Mouse (Mus musculus): ENCODE measurements around the gene Lurap1l.
"Not testable (repeated sequence)": the region's sequence is repeated elsewhere in the genome, so short reads cannot be mapped to it uniquely, and the experiment has no call there.

Lurap1l gene

DNA sequence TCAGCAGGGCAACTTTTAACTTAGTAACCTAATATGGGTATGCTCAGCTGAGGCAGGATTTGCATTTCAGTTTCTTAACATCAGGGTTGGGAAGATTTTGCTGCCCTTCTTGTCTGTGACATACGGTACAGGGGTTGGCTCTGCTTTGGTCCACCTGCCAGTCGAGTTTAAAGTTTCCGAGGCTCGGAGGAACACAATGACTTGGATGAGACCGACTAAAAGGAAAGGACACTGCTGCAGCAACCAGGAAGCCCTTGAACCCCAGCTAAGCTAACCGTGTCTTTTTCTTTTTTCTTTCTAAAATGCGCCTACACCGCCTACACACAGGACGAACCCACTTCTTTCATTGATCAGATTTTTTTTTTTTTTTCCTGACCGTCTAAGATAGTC is at the start of gene Lurap1l:
TSS of gene Lurap1l (plus strand) at position 166 of the 390 bp plus-strand sequence.
- peak; percentile 6 for DNase-seq

DNA sequence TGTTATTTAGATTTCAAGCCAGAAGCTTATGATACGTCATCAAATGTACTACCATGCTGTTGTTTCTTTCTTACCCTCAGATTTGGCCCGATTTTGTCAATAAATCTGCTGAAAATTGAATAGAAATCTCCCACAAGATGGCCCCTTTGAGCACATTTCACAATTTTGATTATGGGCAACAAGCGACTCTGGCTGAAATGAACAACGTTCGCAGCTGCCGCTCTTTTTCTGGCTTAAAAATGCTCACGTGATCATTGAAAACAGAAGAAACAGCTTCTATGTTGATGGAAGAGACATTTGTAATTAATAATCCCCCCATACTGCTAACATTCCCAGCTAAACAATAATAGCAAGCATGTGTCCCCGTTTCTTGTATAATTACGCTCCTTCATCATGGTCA is 47.5 kb upstream of the Lurap1l start:
- DNase-seq, result no peak

DNA sequence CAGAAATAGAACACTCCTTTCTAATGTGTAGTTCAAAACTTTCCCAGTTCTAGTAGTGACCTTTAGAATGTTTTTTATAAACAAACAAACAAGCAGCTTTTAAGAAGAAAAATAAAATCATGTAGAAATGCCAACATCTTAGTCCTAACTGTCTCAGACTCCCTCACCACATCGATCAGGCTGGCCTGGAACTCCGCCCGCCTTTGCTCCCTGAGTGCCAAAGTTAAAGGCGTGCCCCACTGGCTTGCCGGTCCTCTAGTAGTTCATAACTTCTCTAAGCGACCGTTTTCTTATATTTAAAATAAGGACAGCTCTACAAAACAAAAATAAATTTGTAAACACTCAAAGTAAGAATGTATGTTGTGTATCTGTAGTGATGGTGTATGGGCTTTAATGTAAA is 46.5 kb upstream of the Lurap1l start:
- no peak for DNase-seq

DNA sequence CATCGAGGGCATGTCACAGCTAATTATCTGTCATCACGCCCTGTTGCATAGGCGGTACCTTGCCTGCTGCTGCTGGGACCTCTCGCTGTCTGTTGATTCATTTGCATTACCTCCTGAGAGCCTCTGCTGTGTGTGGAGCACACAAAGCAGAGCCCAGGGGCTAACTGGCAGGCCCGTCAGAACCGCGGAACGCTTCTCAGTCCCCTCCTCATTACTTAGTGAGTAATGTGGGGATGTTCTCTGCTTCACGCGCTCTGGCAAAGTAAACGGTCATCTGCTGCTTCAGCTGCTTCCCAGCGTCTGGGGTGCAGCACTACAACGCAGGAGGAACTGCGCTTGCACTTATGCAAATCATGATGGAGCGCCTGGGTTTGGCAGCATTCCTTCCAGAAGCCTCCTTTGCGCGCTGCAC is 45.9 kb upstream of the Lurap1l start:
- DNase-seq, result peak in 1 of 2 experiments; percentile 16

DNA sequence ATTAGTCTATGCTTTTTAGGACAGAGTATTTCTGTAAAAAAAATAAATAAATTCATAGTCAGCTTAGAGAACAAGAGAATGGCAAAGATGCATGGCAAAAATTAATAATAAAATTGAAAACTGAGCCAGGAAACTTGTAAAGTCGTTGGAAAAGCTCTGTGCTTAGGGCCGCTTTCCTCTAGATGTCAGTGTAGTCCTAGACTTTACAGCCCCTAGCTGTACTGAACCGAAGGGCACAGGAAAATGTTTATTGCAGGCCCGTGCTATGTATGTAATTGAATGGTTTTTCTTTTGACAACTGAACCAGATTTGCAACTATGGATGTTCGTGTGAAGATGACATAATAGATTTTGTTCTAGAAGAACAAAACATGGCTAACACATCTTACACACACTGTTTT is 44.4 kb upstream of the Lurap1l start:
- DNase-seq, result no peak

DNA sequence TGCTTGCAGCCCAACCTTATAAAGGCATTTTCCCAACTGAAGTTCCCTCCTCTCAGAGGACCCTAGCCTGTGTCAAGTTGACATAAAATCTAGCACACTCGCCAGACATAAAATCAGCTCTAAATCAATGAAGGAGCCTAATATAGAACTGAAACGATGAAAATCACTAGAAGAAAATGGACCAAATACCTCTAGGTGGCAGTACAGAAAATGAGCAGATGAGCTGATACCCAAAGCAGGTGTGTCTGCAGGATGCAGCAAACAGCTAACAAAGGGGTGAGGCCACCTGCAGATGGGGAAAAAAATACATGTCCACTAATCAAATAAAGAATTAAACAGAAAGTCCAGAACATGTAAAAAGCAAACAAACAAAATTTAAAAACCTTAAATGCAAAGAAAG is 40.8 kb upstream of the Lurap1l start:
- DNase-seq, result no peak

DNA sequence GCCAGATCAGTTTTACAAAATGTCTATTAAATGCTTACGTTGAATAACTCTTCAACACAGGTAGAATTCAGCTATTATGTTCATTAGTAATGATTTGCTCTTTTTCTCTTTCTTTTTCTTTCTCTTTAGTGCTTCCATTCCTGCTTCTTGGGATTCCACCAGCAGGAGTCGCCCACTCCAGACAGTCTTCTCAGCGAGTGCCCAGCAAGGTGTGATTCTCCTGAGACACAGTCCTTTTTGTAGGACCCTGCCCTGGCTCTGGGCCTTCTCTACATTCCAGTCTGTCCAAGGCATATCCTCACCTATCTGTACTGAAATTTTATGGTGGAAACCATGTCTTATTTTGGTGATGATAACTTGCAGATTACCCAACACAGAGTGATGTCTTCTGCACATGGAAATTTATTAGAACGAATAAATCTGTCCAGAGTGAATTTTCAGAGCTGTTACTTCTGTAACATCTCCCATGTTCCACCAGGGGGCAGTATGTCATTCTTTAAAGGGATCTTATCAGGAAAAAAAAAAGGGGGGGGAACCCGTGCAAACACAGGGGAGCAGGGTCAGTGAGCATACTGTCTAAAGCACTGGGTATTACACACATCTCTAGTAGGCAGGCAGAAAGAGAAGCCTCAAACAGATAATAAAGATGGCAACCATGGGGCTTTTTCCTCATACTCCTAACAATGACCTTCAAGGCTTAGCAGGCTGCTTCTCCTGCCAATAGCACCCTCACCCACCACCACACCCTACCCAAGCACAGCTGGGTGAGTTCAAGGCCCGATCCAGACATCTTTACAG is 37.4 kb upstream of the Lurap1l start:
- no peak for DNase-seq

DNA sequence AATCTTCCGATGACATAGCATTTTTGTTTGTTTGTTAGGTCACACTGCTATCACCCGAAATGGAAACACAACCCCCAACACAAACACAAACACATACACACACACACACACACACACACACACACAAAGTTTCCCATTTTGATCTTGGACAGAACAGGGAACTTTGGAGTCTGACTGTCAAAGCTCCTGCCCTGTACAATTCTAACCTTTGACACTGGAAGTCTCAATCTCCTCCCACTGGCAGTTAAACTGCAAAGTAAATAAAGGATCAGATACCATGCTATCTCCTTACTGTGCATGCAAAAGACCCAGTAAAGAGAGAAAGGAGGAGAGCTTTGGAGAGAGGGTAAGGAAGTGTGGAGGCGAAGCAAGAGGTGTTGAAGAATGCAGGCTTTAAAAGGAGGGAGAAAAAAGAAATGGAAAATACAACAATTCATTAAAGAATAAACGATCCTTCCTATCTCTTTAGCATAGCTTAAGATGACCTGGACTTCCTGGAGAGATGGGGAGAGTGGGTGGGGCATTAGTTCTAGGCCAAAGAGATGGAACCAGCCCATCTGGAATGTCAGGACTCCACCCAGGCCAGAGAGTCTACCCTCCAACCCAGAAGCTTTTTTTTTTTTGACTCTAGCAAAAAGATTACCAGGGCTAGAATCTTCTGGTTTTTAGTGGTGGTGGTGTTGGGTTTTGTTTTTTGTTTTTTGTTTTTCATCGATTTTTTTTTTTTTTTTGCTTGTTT is 36.2 kb upstream of the Lurap1l start:
- no peak for DNase-seq

DNA sequence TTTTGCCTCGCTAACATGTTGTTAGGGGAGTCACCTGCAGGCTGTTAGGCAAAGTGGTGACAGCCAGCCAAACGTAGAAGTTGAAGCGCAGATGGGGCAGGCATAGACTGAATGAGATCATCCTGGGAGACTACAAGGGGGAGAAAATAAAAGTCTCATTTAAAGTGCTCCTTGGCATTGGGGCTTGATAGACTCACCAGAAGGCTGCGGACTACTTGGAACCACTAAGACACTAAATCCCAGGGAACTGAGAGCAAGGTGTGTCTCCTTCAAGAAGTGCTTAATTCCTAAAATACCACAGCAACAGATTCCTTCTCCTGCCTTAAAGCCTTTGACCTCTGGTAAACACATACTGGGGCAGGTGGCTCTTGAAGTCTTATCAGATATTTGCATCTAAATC is 35.4 kb upstream of the Lurap1l start:
- no peak for DNase-seq

DNA sequence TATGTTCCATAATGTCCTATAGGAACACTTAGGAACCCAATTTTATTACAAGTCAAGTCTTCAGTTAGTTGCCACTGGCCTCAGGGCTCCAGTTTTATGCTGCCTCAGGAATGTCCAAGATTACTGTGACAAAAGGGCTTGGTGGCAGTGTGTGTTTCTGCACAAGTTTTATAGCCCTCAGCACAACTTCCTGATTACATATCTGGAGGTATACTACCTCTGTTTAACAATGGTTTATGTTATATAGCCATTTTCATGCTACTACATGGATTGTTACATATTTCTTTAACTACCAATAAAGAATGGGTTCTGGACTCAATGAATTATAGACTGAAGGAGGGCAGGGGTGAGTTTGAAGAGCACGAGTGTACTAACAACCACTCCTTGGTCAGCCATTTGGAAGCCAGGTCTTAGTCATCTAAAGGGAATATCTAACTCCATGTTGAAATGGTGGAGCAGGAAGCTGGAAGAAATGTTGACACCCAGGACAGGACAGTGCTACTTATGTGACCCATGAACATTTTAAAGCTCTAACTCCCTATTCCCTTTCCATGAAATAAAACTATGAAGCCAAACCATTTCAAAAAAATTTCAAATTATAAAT is 28.3 kb upstream of the Lurap1l start:
- no peak for DNase-seq

DNA sequence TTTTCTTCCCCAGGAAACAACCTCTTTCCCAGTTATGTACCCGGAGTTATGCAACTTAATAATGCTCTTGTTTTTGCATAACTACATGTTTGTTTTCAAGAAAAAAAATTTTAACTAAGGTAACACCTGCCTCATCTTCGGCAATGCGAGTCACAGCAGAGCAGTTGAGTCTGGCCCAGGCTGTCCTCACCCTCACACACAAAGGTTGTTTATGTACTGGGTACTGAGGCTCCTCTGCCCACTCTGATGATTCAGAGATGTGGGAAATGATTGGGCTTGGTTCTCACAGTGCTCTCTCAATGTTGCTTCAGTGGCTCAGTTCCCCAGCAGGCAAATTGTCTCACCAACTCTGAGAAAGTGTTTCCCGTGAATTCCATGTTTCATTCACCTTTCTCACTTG is 23.8 kb upstream of the Lurap1l start:
- DNase-seq, result no peak

DNA sequence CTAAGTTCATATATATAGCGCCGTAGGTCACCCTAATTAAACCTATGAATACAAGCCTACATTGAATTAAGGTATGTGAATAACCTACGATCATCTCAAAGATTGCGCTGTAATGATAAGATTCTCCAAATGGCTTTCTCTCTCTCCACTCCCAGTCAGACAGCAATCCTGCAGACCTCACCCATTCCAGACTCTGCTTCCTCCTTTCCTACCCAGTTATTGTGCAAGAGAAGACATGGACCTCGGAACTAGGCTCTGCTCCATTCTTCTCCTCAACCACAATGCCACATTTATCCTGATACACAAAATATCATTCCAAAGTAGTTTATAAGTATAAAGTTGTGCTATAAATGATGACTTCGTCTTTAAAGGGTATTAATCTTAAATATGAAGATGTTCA is 19.4 kb upstream of the Lurap1l start:
- no peak for DNase-seq

DNA sequence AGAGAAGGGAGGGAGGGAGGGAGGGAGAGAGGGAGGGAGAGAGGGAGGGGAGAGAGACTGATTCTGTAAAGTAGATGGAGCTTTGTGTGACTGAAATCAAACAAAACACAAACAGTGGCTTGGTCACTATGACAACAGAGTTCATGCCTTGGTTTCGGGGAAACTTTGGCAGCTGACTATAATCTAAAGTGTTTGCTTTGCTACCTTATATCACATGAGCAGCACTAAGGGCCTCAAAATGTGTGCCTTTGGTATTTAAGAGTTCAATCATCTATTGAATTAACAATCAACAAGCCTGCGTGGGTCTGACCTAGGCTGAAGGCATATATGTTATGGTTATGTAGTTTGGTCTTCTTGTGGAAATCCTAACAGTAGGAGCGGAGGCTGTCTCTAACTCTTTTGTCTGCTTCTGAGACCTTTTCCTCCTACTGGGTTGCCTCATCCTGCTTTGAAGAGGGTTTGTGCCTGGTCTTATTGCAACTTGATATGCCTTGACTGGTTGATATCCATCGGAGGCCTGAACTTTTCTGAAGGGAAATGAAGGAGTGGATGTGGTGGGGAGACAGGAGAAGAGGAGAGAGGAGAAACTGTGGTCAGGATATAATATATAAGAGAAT is 15.1 kb upstream of the Lurap1l start:
- no peak for DNase-seq

DNA sequence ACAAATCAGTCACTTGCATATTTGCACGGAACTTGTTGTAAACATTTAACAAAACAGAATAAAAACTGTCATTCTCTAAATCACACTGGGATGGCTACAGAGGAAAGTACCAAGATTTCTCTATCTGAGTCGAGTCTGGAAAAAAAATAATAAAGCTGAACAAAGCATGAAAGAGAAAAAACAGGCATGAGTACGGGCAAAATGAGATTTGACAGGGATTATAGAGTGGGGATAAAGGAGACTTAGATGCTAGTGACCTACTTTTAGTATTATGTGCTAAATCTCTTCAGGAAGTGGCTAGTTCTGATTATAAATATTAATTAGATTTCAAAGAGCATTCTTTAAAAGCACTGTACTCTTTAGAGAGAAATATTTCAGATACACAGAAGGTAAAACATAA is 3.7 kb upstream of the Lurap1l start:
- no peak for DNase-seq

DNA sequence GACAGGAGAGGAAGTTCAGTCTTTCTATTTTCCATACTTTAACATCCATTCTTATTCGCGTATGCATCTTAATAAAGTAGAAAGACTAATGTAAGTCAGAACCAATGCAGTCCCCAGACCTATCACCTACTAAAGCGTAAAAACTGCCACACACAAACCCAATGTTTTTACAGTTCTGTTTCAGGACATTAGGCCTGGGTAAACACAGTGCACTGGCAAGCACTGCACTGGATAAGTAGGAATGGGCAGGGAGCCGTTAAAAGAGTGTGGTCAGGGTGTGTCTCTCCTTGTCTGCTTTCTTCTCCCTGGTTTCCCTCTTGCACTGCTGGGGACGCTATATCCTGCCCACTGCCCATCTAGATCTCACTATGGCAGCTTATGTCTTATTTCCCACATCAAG is 2.5 kb upstream of the Lurap1l start:
- DNase-seq, result no peak

DNA sequence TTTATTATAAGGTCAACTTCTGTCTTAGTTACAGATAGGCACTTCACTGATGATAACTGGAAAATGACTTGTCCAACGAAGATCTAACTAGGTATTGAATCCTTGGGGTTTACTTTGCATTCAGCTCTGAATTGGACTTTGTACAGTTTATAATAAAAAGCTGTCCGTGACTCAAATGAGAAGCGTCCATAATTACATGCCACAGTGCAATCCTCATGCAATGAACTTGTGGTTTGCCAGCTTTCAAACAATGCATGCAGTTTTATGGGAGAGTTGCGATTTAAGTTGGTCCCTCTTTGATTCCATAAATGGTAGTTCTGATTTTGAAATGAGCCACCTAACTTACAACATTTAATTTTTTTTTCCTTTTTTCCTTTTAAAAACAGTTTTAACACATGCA is 1.5 kb upstream of the Lurap1l start:
- DNase-seq, result no peak

DNA sequence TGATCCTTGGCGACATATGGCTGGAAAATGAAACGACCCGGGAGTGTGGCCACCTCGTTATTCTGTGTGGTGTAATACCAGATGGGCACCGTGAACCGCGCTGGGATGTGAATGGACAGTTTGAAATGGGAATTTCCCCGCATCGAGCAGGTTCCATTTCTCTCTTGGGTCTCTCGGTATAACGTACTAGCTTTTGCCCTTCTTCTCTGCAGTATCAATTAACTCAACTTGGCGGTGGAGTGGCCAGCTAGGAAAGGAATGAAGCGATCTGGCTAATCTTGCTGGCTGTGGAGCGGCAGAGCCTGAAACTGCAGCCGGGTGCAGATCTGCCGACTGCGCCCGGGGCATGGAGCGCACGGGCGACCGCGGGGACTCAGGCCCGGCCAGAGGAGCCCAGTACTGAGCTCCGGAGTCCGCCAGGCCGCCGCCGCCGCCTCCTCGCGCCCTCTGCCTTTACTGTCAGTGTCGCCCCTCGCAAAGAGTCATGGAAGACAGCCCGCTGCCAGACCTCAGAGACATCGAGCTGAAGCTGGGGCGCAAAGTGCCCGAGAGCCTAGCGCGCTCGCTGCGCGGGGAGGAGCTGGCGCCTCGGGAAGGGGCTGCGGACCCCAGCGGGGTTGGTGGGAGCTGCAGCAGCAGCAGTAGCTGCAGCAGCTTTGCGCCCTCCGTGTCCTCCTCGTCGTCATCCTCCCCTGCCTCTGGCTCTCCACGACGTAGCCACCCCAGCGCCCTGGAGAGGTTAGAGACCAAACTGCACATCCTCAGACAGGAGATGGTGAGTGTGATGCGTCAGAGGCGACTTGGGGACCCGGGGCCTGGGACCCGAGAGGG is 640 bp downstream of the Lurap1l start:
- peak; percentile 4 to 47 for DNase-seq

DNA sequence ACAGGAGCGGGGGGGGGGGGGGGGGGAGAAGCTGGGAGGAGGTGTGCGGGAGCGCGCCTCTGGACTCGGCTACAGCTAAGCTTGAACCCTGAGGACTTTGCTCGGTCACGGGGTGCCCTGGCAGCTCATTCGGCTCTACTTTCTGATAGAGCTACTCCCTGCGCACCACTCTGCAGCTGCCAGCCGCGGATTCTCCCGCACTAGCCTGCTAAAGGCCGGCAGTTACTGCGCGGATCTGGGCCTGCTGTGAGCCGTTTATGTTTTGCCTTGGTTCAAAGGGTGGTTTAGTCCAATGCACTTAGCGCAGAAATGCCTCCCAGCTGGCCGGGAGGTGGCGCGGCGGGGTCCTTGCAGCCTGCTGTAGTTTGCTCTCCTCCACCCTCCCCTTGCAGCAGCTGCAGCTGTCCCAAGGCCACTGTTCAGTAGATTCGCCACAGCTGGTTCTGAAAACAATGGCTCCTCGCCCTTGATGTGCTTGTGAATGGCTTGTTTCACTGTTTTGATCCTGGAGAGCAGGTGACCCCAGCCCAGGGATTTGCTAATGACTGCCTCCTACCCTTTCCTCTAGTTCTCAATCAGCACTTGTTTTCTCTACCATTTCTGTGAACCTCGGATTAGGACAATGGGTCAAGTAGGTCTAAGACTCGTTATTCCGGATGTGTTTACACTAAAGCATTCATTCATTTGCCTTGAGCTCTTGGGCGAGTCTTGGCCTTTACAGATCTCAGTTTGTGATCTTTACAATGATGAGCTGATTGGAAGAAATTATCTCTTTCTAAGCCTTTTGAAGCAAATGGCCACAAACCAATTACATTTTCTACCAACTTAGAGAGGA is 1.5 kb downstream of the Lurap1l start:
- DNase-seq, result peak; percentile 23 to 45

DNA sequence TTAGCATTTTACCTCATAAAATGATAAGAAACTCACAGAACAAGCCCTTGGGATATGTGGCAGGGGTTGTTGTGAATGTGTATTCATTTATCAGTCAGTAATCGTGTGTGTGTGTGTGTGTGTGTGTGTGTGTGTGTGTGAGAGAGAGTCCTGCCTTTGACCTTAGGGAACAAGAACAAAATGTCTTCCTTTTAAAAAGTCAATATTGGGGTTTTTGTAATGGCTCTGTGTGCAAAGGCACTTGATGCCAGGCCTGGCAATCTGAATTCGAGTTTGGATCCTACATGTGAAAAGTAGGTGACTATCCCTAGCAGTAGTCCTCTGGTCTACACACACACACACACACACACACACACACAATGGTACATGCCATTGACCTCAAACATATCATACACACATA is 4.8 kb downstream of the Lurap1l start:
- DNase-seq, result no peak

DNA sequence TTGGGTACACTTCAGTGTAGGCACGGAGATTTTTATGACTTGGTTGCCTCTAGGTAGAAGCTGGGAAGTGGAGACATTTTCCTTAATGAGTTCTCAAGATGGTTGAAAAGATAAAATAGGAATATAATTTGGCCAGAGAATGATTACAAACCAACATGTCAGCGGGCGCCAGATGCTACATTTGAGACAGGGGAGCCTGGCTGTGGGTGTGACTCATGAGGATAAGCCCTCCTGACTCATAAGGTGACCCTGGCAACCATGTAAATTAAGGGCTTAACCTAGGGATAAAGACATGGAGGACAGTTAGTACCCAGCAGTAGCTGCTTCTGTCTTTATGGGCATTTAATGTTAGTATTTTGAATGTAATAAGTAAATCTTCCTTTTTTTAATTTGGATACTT is 6.2 kb downstream of the Lurap1l start:
- DNase-seq, result no peak

DNA sequence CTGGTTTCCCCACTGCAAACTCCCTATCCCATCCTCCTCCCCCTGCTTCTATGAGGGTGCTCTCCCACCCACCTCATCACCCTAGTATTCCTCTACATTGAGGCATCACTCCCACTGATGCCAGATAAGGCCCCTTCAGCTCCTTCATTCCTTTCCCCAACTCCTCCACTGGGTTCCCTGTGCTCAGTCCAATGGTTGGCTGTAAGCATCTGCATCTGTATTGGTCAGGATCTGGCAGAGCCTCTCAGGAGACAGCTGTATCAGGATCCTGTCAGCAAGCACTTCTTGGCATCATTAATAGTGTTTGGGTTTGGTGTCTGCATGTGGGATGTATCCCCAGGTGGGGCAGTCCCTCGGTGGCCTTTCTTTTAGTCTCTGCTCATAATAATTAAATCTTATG is 6.7 kb downstream of the Lurap1l start:
- not testable (repeated sequence) for DNase-seq

DNA sequence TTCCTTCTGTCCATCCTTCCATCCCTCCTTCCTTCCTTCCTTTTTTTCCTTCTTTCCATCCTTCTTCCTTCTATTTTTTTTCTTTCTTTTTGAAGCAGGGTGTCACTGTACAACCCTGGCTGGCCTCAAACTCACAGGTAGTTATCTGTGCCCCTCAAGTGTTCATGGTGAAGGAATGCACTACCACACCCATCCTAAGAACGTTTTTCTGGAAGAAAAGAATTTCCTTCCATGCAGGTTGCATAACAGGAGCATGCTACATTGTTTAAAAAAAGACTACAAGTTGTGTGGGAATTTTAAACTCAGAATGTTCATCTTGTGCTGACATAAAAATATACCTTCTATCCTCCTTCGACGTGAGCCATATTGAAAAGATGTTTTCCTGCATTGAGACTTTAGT is 7.4 kb downstream of the Lurap1l start:
- no peak for DNase-seq
